Mouse (Mus musculus) heart, embryonic 13.5 days (tissue): ENCODE results near the gene Serpina10. TPM values are rescaled to one million over a fixed set of nuclear protein-coding genes. Genes with fewer than 3 reads are reported as not detected.
"Not testable (repeated sequence)": the region's sequence is repeated elsewhere in the genome, so short reads cannot be mapped to it uniquely, and the experiment has no call there.

Experiments
- ATAC-seq: fragments of 200-750 bp; cut with Nextera tagmentation; 2 replicates; pipeline ENCODE4 v1.8.0; 2017; ENCODE audit warnings: moderate TSS enrichment; ENCODE audit not compliant: insufficient number of reproducible peaks, low FRiP score, low TSS enrichment; ENCODE audit errors: extremely low read depth
- H3K27ac ChIP-seq: fragments of 300-500 bp; sonication (generic); replicated peaks from 2 replicates; pipeline ENCODE4 v1.5.1; 2015; ENCODE audit warnings: moderate library complexity, mild to moderate bottlenecking, inconsistent platforms
- H3K27me3 ChIP-seq: fragments of 300-500 bp; sonication (generic); replicated peaks from 2 replicates; pipeline ENCODE4 v1.6.1; 2015; ENCODE audit warnings: mild to moderate bottlenecking, inconsistent platforms
- H3K36me3 ChIP-seq: fragments of 300-500 bp; sonication (generic); 2 replicates; pipeline ENCODE4 v1.6.1; 2015; ENCODE audit warnings: mild to moderate bottlenecking, inconsistent platforms
- H3K4me1 ChIP-seq: fragments of 300-500 bp; sonication (generic); 2 replicates; pipeline ENCODE4 v1.6.1; 2015; ENCODE audit warnings: inconsistent platforms
- H3K4me2 ChIP-seq: fragments of 300-500 bp; sonication (generic); 2 replicates; pipeline ENCODE4 v1.6.1; 2015; ENCODE audit warnings: inconsistent platforms, mild to moderate bottlenecking, moderate library complexity
- H3K4me3 ChIP-seq: fragments of 300-500 bp; sonication (generic); 2 replicates; pipeline ENCODE4 v1.5.1; 2015; ENCODE audit warnings: moderate library complexity, mild to moderate bottlenecking, inconsistent platforms
- H3K9ac ChIP-seq: fragments of 300-500 bp; sonication (generic); 2 replicates; pipeline ENCODE4 v1.6.1; 2015; ENCODE audit warnings: inconsistent platforms, mild to moderate bottlenecking, moderate library complexity
- H3K9me3 ChIP-seq: fragments of 300-500 bp; sonication (generic); 2 replicates; pipeline ENCODE4 v1.6.1; 2016; ENCODE audit warnings: inconsistent platforms
- WGBS: fragments of 180-500 bp; shearing (Covaris S2); methylation state at CpG from one replicate; pipeline ENCODE4 v1.1.7; 2015; ENCODE audit warnings: mixed read lengths; 5-methylcytosine and 5-hydroxymethylcytosine counted together
- polyA plus RNA-seq: library from polyadenylated mRNA; unstranded; fragments of >200 nt; fragmentation: Nextera tagmentation; extraction: Ambion mirVana; gene quantifications from 2 replicates; pipeline ENCODE4 v1.2.1, GENCODE M21; 2015

The Serpina10 gene
- polyA plus RNA-seq, 1 experiment from 2014 or later = 0.16 TPM

DNA sequence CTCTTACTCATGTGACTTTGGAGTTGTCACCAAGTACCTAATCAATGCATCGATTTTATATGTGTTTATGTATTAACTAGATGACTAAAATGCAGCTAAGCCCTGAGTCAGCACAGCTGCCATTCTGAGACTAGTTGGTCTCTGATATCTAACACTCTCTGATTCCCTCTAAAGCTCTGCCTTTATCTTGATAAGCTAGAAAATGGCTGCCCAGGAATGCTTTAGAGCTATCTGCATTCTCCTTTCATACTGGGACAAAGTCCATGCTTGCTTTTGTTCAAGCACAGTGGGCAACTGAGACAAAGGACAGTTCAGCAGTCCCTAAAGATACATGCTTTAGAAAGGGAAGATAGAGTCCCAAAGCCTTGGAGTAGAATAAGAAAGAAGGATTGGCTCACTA lies 16.1 kb downstream of the Serpina10 start:
- no peak for ATAC-seq
- no peak overlapping the region for H3K4me2 ChIP-seq
- no peaks in the 10 kb centered on the region for H3K9me3 ChIP-seq
- H3K4me3 ChIP-seq = no peak overlapping the region
- no peaks in the 10 kb centered on the region for H3K36me3 ChIP-seq
- peaks cover 9% of the 10 kb centered on the region for H3K4me1 ChIP-seq
- no peak overlapping the region for H3K9ac ChIP-seq
- no peaks in the 10 kb centered on the region for H3K27me3 ChIP-seq
- WGBS = 79% methylated on average over 1 of the region's 1 CpGs
- H3K27ac ChIP-seq = no peak overlapping the region

DNA sequence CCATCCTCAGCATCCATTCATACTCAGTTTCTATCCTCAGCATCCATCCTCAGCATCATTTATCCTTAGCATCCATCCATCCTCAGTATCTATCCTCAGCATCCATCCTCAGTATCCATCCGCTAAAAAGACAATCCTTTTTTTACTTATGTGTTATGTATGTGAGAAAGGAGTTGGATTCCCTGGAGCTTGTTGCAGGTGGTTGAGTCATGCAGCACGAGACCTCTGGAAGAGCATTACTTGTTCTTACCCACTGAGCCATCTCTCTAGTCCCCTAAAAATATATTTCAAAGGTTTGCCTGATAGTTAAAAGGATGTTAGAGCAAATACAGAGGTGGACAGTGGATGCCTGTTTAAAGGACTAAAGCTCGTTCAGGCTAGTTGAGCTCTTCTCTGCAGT lies 29.4 kb downstream of the Serpina10 start:
- no peaks in the 10 kb centered on the region for H3K36me3 ChIP-seq
- H3K27me3 ChIP-seq = no peaks in the 10 kb centered on the region
- no peak overlapping the region for H3K4me3 ChIP-seq
- WGBS = 77% methylated on average over 3 of the region's 3 CpGs
- H3K4me2 ChIP-seq = no peak overlapping the region
- no peak overlapping the region for H3K27ac ChIP-seq
- H3K9me3 ChIP-seq = no peaks in the 10 kb centered on the region
- no peak overlapping the region for H3K9ac ChIP-seq
- ATAC-seq = no peak
- peaks cover 14% of the 10 kb centered on the region; the same call in 1 of the 2 replicates for H3K4me1 ChIP-seq

GRCm38 (mm10) chr12:103600364-103600763 lies 30.9 kb downstream of the Serpina10 start:
- H3K4me3 ChIP-seq = no peak overlapping the region
- no peak for ATAC-seq
- no peak overlapping the region for H3K4me2 ChIP-seq
- H3K9ac ChIP-seq = no peak overlapping the region
- no peaks in the 10 kb centered on the region for H3K9me3 ChIP-seq
- H3K27me3 ChIP-seq = no peaks in the 10 kb centered on the region
- peaks cover 14% of the 10 kb centered on the region; the same call in 1 of the 2 replicates for H3K4me1 ChIP-seq
- no peak overlapping the region for H3K27ac ChIP-seq
- H3K36me3 ChIP-seq = no peaks in the 10 kb centered on the region
- 28% methylated on average over 3 of the region's 3 CpGs for WGBS

DNA sequence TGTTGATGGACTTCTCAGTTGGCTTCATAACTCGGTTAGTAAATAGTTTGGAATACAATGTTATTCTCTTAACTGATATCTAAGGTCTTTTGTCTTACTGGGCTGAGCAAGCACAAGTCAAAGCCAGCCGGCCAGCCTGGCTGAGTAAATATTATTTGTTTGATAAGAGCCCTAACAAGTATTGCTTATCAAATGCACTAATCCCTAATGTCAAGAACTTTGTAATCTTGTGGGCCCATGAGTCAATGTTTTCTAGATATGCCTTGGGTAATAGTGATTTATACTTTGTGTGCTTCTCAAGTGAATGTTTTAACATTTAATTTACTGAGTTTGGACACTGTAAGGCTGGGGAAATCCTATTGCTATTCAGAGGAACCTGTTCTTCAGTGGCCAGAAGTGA lies 32.8 kb downstream of the Serpina10 start:
- no peak for ATAC-seq
- peaks cover 14% of the 10 kb centered on the region; the same call in 1 of the 2 replicates for H3K4me1 ChIP-seq
- H3K4me2 ChIP-seq = no peak overlapping the region
- H3K9me3 ChIP-seq = no peaks in the 10 kb centered on the region
- no peak overlapping the region for H3K9ac ChIP-seq
- WGBS = 18% methylated on average over 2 of the region's 2 CpGs
- no peaks in the 10 kb centered on the region for H3K27me3 ChIP-seq
- no peaks in the 10 kb centered on the region for H3K36me3 ChIP-seq
- no peak overlapping the region for H3K27ac ChIP-seq
- no peak overlapping the region for H3K4me3 ChIP-seq

GRCm38 (mm10) chr12:103583771-103584170 lies 47.5 kb downstream of the Serpina10 start:
- 81% methylated on average over 8 of the region's 8 CpGs for WGBS

GRCm38 (mm10) chr12:103578148-103578547 lies 53.1 kb downstream of the Serpina10 start:
- not testable (repeated sequence) for H3K4me1 ChIP-seq
- 85% methylated on average over 6 of the region's 6 CpGs for WGBS

More at GRCm38 (mm10) chr12:103583771-103584170, 47.5 kb downstream of the Serpina10 start:
- Histone ChIP-seq H3K9me3 (no peaks in the 10 kb centered on the region), H3K27me3 (no peaks in the 10 kb centered on the region), H3K4me3 (no peak overlapping the region), H3K27ac (no peak overlapping the region), H3K4me1 (no peaks in the 10 kb centered on the region), H3K4me2 (no peak overlapping the region), H3K9ac (no peak overlapping the region), H3K36me3 (no peaks in the 10 kb centered on the region)
- no peak for ATAC-seq

GRCm38 (mm10) chr12:103569690-103570089 lies 61.6 kb downstream of the Serpina10 start:
- Histone ChIP-seq H3K4me2 (no peak overlapping the region), H3K4me3 (no peak overlapping the region), H3K36me3 (no peaks in the 10 kb centered on the region), H3K9me3 (no peaks in the 10 kb centered on the region), H3K9ac (no peak overlapping the region), H3K27ac (no peak overlapping the region), H3K4me1 (no peaks in the 10 kb centered on the region), H3K27me3 (peaks cover 4% of the 10 kb centered on the region; the same call in 1 of the 2 replicates)
- 39% methylated on average over 6 of the region's 6 CpGs for whole genome bisulfite sequencing
- no peak for ATAC-seq

More at GRCm38 (mm10) chr12:103578148-103578547, 53.1 kb downstream of the Serpina10 start:
- H3K36me3 ChIP-seq, H3K27ac ChIP-seq, H3K9ac ChIP-seq, H3K4me3 ChIP-seq, H3K4me2 ChIP-seq, ATAC-seq, H3K27me3 ChIP-seq, H3K9me3 ChIP-seq: not testable (repeated sequence)

DNA sequence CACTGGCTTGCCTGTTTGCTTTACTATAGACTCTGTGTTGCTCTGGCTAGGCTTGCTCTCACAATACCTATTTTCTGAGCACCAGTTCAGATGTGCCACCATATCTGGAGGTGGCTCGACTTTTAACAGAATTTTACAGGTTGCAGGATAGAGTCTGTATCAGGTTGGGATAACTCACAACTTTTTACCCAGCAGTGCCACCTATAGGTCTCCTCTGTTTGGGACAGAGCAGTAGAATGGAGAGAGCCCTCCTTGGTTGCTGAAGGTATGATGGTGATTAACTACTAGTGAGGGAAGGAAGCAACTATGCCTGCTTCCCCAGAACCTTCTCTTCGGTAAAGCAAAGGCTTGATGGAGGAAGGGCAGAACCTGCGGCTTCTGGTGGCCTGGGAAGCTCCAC lies 64.1 kb downstream of the Serpina10 start:
- Histone ChIP-seq H3K4me1 (no peaks in the 10 kb centered on the region), H3K4me3 (no peak overlapping the region), H3K27ac (no peak overlapping the region), H3K9me3 (no peaks in the 10 kb centered on the region), H3K4me2 (no peak overlapping the region), H3K36me3 (no peaks in the 10 kb centered on the region), H3K9ac (no peak overlapping the region), H3K27me3 (peaks cover 4% of the 10 kb centered on the region; the same call in 1 of the 2 replicates)
- WGBS = 58% methylated on average over 3 of the region's 3 CpGs
- ATAC-seq = no peak

DNA sequence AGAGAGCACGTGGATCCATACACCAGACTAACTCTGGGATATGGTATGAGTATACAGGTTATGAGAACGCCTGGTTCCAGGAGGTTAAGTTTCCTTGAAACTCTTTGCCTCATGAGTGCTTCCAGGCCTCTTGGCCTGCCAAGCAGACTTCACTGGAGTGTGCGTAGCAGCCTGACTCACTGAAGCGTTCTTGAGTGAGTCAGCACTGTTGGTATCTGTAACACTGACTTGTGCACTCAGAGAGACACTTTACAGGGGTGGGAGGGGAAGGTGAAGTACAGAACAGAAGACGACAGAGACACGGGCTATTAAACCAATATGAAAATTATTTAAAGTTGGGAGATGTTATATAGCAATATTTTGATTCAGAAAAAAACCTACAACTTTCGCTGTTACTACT lies 66.1 kb downstream of the Serpina10 start:
- Histone ChIP-seq H3K4me3 (no peak overlapping the region), H3K9ac (no peak overlapping the region), H3K4me1 (no peaks in the 10 kb centered on the region), H3K27ac (no peak overlapping the region), H3K4me2 (no peak overlapping the region), H3K36me3 (no peaks in the 10 kb centered on the region), H3K9me3 (no peaks in the 10 kb centered on the region), H3K27me3 (peaks cover 4% of the 10 kb centered on the region; the same call in 1 of the 2 replicates)
- WGBS = 59% methylated on average over 7 of the region's 7 CpGs
- no peak for ATAC-seq

Other genes starting within 250 kb of the Serpina10 start
- gene Otub2, start 242.8 kb downstream of the Serpina10 start, polyA plus RNA-seq = 13.8 and 15.8 TPM in 2 replicates
- gene 9330161L09Rik, start 223.6 kb downstream of the Serpina10 start, polyA plus RNA-seq = 0.39 and 0.60 TPM in 2 replicates
- gene Ddx24, start 205.6 kb downstream of the Serpina10 start, polyA plus RNA-seq = 77.4 and 78.3 TPM in 2 replicates
- gene Ifi27, start 197.2 kb downstream of the Serpina10 start, polyA plus RNA-seq = 32.9 and 33.9 TPM in 2 replicates
- gene Ifi27l2a, start 187.8 kb downstream of the Serpina10 start, polyA plus RNA-seq = 10.6 and 11.5 TPM in 2 replicates
- gene Ifi27l2b, start 174.2 kb downstream of the Serpina10 start, polyA plus RNA-seq = not detected in 2 replicates
- gene Ppp4r4, start 99.2 kb downstream of the Serpina10 start, polyA plus RNA-seq = 0.19 and 0.31 TPM in 2 replicates
- gene Serpina6, start 25.8 kb upstream of the Serpina10 start, polyA plus RNA-seq = 4.5 and 45.8 TPM in 2 replicates
- gene Serpina16, start 44.7 kb upstream of the Serpina10 start, polyA plus RNA-seq = 0.15 TPM in 1 of 2 replicates, not detected in the other
- not detected in 2 replicates for gene Serpina1f, start 64.1 kb upstream of the Serpina10 start, polyA plus RNA-seq
- gene Serpina1d, start 142.1 kb upstream of the Serpina10 start, polyA plus RNA-seq = 0.40 and 3.6 TPM in 2 replicates
- gene Serpina1b, start 198.9 kb upstream of the Serpina10 start, polyA plus RNA-seq = 4.2 and 17.3 TPM in 2 replicates
- gene Serpina1a, start 232.1 kb upstream of the Serpina10 start, polyA plus RNA-seq = 3.0 and 11.2 TPM in 2 replicates